Mouse (Mus musculus) ES-Bruce4 (cell line): ENCODE data around the gene Gm8909. TPM values are rescaled to one million over a fixed set of nuclear protein-coding genes. Genes with fewer than 3 reads are reported as not detected.
"Not testable (repeated sequence)": the region's sequence is repeated elsewhere in the genome, so short reads cannot be mapped to it uniquely, and the experiment has no call there.

Source experiments
- H3K27ac ChIP-seq: 2 replicates; pipeline ENCODE4 v1.5.1; 2012; ENCODE audit warnings: low read length, inconsistent platforms; ENCODE audit not compliant: insufficient read depth
- H3K27me3 ChIP-seq: 2 replicates; pipeline ENCODE4 v1.6.1; 2012; ENCODE audit warnings: mild to moderate bottlenecking, low read length, inconsistent platforms; ENCODE audit not compliant: control insufficient read depth, poor library complexity, insufficient read depth, severe bottlenecking
- H3K36me3 ChIP-seq: 2 replicates; pipeline ENCODE4 v1.6.1; 2012; ENCODE audit warnings: inconsistent platforms, mild to moderate bottlenecking, low read length, moderate library complexity; ENCODE audit not compliant: control insufficient read depth, poor library complexity, insufficient read depth, severe bottlenecking
- H3K4me1 ChIP-seq: one replicate; pipeline ENCODE4 v1.8.1; 2011; ENCODE audit warnings: low read length; ENCODE audit not compliant: control insufficient read depth, insufficient read depth
- H3K4me3 ChIP-seq: 2 replicates; pipeline ENCODE4 v1.5.1; 2011; ENCODE audit warnings: low read depth, mild to moderate bottlenecking, low read length
- H3K9ac ChIP-seq: 2 replicates; pipeline ENCODE4 v1.6.1; 2012; ENCODE audit warnings: low read depth, mild to moderate bottlenecking, inconsistent platforms; ENCODE audit not compliant: poor library complexity, severe bottlenecking
- H3K9me3 ChIP-seq: replicated peaks from 2 replicates; pipeline ENCODE4 v1.6.1; 2012; ENCODE audit warnings: mild to moderate bottlenecking, low read length, inconsistent platforms; ENCODE audit not compliant: control insufficient read depth, poor library complexity, insufficient read depth, severe bottlenecking
- EP300 ChIP-seq: IDR thresholded peaks from 2 replicates; pipeline ENCODE4 v1.6.1; 2011; ENCODE audit warnings: low read depth, low read length; ENCODE audit not compliant: insufficient read depth
- POLR2A ChIP-seq: IDR thresholded peaks from one replicate; pipeline ENCODE4 v1.8.1; 2011; ENCODE audit warnings: low read length; ENCODE audit not compliant: insufficient read depth
- polyA plus RNA-seq: library from polyadenylated mRNA; stranded (reverse); fragments of >200 nt; gene quantifications from 2 replicates; pipeline ENCODE4 v1.2.4, GENCODE M21; 2011; ENCODE audit warnings: low read depth; ENCODE audit not compliant: missing spikeins, insufficient read depth, insufficient read length

The Gm8909 gene
- polyA plus RNA-seq, 1 experiment: 13.5 TPM

- H3K4me3 ChIP-seq, H3K9me3 ChIP-seq, H3K36me3 ChIP-seq, H3K4me1 ChIP-seq, H3K9ac ChIP-seq, H3K27me3 ChIP-seq, H3K27ac ChIP-seq: not testable (repeated sequence)
- TF ChIP-seq EP300: peak; percentile 88
Measured at GRCm38 (mm10) chr17:36151200-36151599, 17.1 kb downstream of the Gm8909 start.

DNA sequence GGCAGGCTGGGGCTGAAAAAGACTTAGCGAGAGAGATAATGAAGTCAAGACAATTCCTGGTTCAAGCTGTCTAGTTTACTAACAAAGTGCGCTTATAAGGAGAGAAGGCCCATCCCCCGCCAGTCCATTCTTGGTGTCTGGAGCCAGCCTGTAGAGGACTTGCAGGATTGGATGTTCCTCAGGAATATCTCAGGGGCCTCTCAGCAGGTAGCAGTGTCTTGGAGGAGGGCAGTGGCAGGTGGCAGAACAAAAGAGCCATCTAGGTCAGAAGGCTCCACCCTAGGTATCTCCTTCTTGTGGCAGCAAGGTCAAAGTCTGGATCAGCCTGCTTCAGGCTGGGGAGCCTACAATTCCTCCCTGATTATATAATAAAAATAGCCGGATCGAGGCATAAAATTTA lies 19.9 kb downstream of the Gm8909 start:
- not testable (repeated sequence) for H3K4me3 ChIP-seq

DNA sequence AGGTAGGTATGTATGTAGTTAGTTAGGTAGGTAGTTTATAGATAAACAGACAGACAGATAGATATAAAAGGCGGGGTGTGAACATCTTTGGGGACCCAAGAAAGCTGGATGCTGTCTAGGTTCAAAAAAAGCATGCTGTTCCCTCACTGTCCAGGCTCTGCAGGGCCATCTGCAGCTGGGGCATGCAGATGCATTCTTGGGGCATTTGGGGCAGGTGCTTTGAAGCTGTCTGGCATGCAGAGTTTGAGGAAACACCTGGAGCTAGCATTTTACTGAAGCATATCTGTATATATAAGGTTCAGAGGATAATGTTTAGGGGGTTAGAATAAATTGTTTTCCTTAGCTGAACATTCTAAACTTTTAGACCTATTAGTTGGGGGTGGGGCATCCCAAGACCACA lies 21.4 kb downstream of the Gm8909 start:
- not testable (repeated sequence) for H3K4me1 ChIP-seq, H3K27me3 ChIP-seq, H3K36me3 ChIP-seq, H3K4me3 ChIP-seq, H3K9me3 ChIP-seq
- Histone ChIP-seq H3K9ac (0 out of 2 replicates have a peak overlapping the region, but pooled peaks have one; percentile 34), H3K27ac (peak overlapping the region; percentile 85)

More for the DNA sequence above, 19.9 kb downstream of the Gm8909 start:
- not testable (repeated sequence) for H3K9me3 ChIP-seq, H3K36me3 ChIP-seq, H3K4me1 ChIP-seq, H3K27me3 ChIP-seq, H3K9ac ChIP-seq
- TF ChIP-seq EP300: peak; percentile 99
- H3K27ac ChIP-seq: peak overlapping the region; percentile 95

GRCm38 (mm10) chr17:36145861-36146156 lies 22.5 kb downstream of the Gm8909 start:
- H3K27me3 ChIP-seq: not testable (repeated sequence)

DNA sequence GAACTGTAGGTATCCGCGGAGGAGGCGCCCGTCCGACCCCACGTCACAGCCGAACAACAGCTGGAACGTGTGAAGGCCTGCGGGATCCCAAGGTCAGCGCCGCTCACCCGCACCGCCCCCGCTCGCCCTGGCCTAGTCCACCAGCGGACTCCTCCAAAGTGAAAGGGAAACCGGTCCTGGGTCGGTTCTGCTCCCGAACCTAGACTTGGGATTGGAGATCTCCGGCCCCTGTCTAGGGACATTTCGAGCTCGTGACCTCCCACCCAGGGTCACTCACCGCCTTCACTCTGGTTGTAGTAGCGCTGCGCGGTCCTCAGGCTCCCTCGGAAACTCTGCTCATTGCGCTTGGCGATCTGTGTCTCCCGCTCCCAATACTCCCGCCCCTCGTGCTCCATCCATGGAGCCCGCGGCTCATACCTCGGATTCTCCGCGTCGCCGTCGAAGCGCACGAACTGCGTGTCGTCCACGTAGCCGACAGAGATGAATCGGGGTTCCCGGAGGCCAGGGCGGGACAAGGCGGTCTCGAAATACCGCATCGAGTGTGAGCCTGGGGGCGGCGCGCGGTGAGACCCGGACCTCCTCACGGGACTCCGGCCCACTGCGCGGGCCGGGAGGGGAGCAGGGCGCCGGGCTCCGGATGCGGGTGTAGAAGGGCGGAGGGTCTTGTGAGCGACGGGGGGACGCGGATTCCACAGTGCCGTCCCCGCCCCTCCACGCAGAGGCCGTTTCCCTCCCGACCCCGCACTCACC lies 23.1 kb downstream of the Gm8909 start:
- Histone ChIP-seq H3K9ac (peak overlapping the region; percentile 71), H3K4me1 (peaks cover 3% of the 10 kb centered on the region)
- TF ChIP-seq EP300 (no peak), POLR2A (no peak)

More at GRCm38 (mm10) chr17:36145861-36146156, 22.5 kb downstream of the Gm8909 start:
- H3K9ac ChIP-seq: peak overlapping the region; percentile 71
- not testable (repeated sequence) for H3K9me3 ChIP-seq, H3K36me3 ChIP-seq, H3K4me1 ChIP-seq
- H3K27ac ChIP-seq: peak overlapping the region; percentile 40
- H3K4me3 ChIP-seq: peak overlapping the region; percentile 70

DNA sequence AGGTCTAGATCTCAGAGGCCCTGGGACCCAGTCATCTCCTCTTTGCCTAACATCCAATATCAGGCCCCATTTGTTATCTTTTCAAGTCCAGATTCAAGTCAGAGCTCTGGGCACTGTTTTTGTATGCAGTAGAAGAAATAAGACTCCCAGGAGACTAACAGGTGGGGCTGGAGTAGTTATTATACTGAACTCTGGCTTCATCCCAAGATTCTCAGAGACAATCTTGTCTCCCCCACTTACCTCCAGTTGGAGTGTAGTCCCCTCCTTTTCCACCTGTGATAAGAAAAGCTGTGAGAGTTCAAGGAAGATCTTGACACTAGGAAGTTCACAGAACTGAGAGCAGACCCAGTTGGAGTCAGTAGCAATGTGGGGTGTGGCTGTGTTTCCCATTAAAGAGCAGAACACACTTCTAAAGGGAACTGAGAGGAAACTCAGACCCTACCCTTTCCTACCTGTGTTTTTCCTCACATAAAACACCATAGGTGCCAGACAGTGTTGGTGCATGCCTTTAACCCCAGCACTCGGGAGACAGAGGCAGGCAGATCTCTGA lies 32.0 kb downstream of the Gm8909 start:
- H3K27ac ChIP-seq, H3K4me1 ChIP-seq, H3K9me3 ChIP-seq, H3K36me3 ChIP-seq, H3K27me3 ChIP-seq, H3K4me3 ChIP-seq, H3K9ac ChIP-seq: not testable (repeated sequence)

More for the DNA sequence above, 23.1 kb downstream of the Gm8909 start:
- Histone ChIP-seq H3K27me3 (no peaks in the 10 kb centered on the region), H3K36me3 (peaks cover 5% of the 10 kb centered on the region; the same call in 1 of the 2 replicates), H3K9me3 (no peaks in the 10 kb centered on the region), H3K27ac (peak overlapping the region; percentile 40), H3K4me3 (peak overlapping the region; percentile 70)

GRCm38 (mm10) chr17:36135421-36136231 lies 32.7 kb downstream of the Gm8909 start:
- H3K9ac ChIP-seq, H3K27ac ChIP-seq, H3K4me3 ChIP-seq, H3K4me1 ChIP-seq, H3K36me3 ChIP-seq, H3K27me3 ChIP-seq, H3K9me3 ChIP-seq: not testable (repeated sequence)
